Mouse (Mus musculus) heart, embryonic 16.5 days (tissue): ENCODE results near the gene Olfr108. TPM values are rescaled to one million over a fixed set of nuclear protein-coding genes. Genes with fewer than 3 reads are reported as not detected.

Experiments used
- ATAC-seq: fragments of 200-750 bp; cut with Nextera tagmentation; replicated peaks from 2 replicates; pipeline ENCODE4 v1.8.0; 2017; ENCODE audit warnings: moderate number of reproducible peaks; ENCODE audit not compliant: insufficient read depth, low FRiP score; ENCODE audit errors: extremely low read depth
- H3K27ac ChIP-seq: fragments of 300-500 bp; sonication (generic); 2 replicates; pipeline ENCODE4 v1.5.1; 2014; ENCODE audit warnings: mild to moderate bottlenecking, low read length, control low read depth, moderate library complexity
- H3K27me3 ChIP-seq: fragments of 300-500 bp; sonication (generic); 2 replicates; pipeline ENCODE4 v1.6.1; 2014; ENCODE audit warnings: low read length, mixed read lengths; ENCODE audit not compliant: control insufficient read depth, insufficient read depth
- H3K36me3 ChIP-seq: fragments of 300-500 bp; sonication (generic); 2 replicates; pipeline ENCODE4 v1.6.1; 2014; ENCODE audit not compliant: control insufficient read depth, insufficient read depth
- H3K4me1 ChIP-seq: fragments of 300-500 bp; sonication (generic); 2 replicates; pipeline ENCODE4 v1.6.1; 2014; ENCODE audit warnings: low read length, mixed read lengths; ENCODE audit not compliant: control insufficient read depth, insufficient read depth
- H3K4me2 ChIP-seq: fragments of 300-500 bp; sonication (generic); 2 replicates; pipeline ENCODE4 v1.6.1; 2014; ENCODE audit warnings: low read depth, mild to moderate bottlenecking, control low read depth, low read length
- H3K4me3 ChIP-seq: fragments of 300-500 bp; sonication (generic); 2 replicates; pipeline ENCODE4 v1.5.1; 2014; ENCODE audit warnings: mild to moderate bottlenecking, control low read depth, low read length
- H3K9ac ChIP-seq: fragments of 300-500 bp; sonication (generic); 2 replicates; pipeline ENCODE4 v1.6.1; 2014; ENCODE audit warnings: low read length, control low read depth
- H3K9me3 ChIP-seq: fragments of 300-500 bp; sonication (generic); replicated peaks from 2 replicates; pipeline ENCODE4 v1.6.1; 2016; ENCODE audit warnings: low read length; ENCODE audit not compliant: control insufficient read depth
- WGBS: fragments of 180-500 bp; shearing (Covaris S2); extraction: QIAGEN DNeasy Blood & Tissue Kit; methylation state at CpG from one replicate; pipeline ENCODE4 v1.1.7; 2014; 5-methylcytosine and 5-hydroxymethylcytosine counted together
- polyA plus RNA-seq: library from polyadenylated mRNA; unstranded; fragments of >200 nt; fragmentation: Nextera tagmentation; extraction: Ambion mirVana; gene quantifications from 2 replicates; pipeline ENCODE4 v1.2.1, GENCODE M21; 2015

Olfr108 gene
- polyA plus RNA-seq = not detected in 2 replicates

GRCm38 (mm10) chr17:37445180-37445579 is at the start of gene Olfr108:
Gene Olfr108 (plus strand): TSS chr17:37445480.
- Histone ChIP-seq H3K4me1 (no peaks in the 10 kb centered on the region), H3K27me3 (no peaks in the 10 kb centered on the region), H3K36me3 (no peaks in the 10 kb centered on the region), H3K4me2 (no peak within 1 kb of the TSS), H3K27ac (no peak within 1 kb of the TSS), H3K4me3 (no peak within 1 kb of the TSS), H3K9me3 (0 out of 2 replicates have a peak, but pooled peaks cover 2% of the 10 kb centered on the region), H3K9ac (no peak within 1 kb of the TSS)
- ATAC-seq = no peak
- 82% methylated on average over 1 of the region's 1 CpGs for WGBS

- Histone ChIP-seq H3K4me3 (no peak within 1 kb of the TSS), H3K27ac (no peak within 1 kb of the TSS), H3K4me1 (no peaks in the 10 kb centered on the region), H3K36me3 (no peaks in the 10 kb centered on the region), H3K9me3 (no peaks in the 10 kb centered on the region), H3K27me3 (no peaks in the 10 kb centered on the region), H3K4me2 (no peak within 1 kb of the TSS), H3K9ac (no peak within 1 kb of the TSS)
- WGBS = 63% methylated on average over 3 of the region's 3 CpGs
- ATAC-seq = no peak
Measured at GRCm38 (mm10) chr17:37398926-37399325, 46.4 kb upstream of the Olfr108 start, which contains the start of gene Olfr107. Gene Olfr107 (plus strand): TSS chr17:37399226.

DNA sequence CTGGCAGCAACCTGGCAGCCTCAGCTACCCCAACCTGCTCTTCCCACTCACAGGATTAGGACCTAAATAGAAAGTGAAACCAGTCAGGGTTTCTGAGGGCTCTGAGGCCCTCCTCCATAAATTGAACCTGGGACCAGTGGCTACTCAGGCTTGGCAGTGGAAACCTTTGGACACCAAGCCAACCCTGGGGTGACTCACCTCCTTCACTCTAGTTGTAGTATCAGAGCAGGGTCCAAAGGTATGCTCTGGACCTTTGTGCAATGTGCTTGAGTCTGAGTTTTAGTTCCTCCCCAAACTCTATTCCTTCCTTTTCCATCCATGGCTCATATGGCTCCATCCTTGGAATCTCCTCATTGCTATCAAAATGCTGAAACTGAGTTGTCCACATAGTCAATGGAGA is 31.9 kb upstream of the Olfr108 start:
- Histone ChIP-seq H3K4me1 (no peaks in the 10 kb centered on the region), H3K4me2 (no peak overlapping the region), H3K4me3 (no peak overlapping the region), H3K9ac (no peak overlapping the region), H3K9me3 (peaks cover 7% of the 10 kb centered on the region; the same call in 1 of the 2 replicates), H3K27me3 (no peaks in the 10 kb centered on the region), H3K36me3 (no peaks in the 10 kb centered on the region), H3K27ac (no peak overlapping the region)
- no peak for ATAC-seq

DNA sequence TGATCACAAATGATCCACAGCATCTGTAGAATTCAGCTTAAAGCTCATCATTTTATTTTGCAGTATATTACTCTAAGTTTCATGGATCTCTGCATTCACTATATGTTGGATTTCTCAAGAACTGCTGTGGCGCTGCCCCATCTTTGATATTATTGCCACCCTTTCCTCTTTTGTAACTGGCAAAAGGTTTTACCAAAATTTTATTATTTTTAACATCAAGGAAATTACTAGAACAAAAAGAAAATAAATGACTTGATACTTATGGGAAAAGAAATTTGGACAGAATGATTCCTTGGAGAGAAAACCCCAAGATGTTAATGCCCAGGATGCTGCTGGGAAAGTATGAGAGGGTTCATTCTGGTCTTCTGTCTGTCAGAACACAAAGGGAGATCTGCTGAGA is 13.3 kb downstream of the Olfr108 start, which contains the start of gene Olfr109:
Gene Olfr109, plus strand, starts transcription at position 301 of the 400 bp plus-strand sequence.
- Histone ChIP-seq H3K36me3 (no peaks in the 10 kb centered on the region), H3K4me2 (no peak within 1 kb of the TSS), H3K4me1 (no peaks in the 10 kb centered on the region), H3K9me3 (no peaks in the 10 kb centered on the region), H3K27ac (no peak within 1 kb of the TSS), H3K9ac (no peak within 1 kb of the TSS), H3K4me3 (no peak within 1 kb of the TSS), H3K27me3 (no peaks in the 10 kb centered on the region)
- no peak for ATAC-seq
- WGBS = 87% methylated on average over 1 of the region's 1 CpGs

- no peak for ATAC-seq
- WGBS = 51% methylated on average over 2 of the region's 2 CpGs
- Histone ChIP-seq H3K4me3 (no peak within 1 kb of the TSS), H3K27me3 (no peaks in the 10 kb centered on the region), H3K9me3 (peaks cover 8% of the 10 kb centered on the region), H3K36me3 (no peaks in the 10 kb centered on the region), H3K4me1 (no peaks in the 10 kb centered on the region), H3K27ac (no peak within 1 kb of the TSS), H3K4me2 (no peak within 1 kb of the TSS), H3K9ac (no peak within 1 kb of the TSS)
Measured at GRCm38 (mm10) chr17:37483452-37483851, 38.2 kb downstream of the Olfr108 start, which contains the start of gene H2-M2. Gene H2-M2 (minus strand): TSS chr17:37483552.

GRCm38 (mm10) chr17:37491930-37492518 is 46.7 kb downstream of the Olfr108 start, which contains the start of gene Olfr110:
Gene Olfr110 (plus strand): TSS chr17:37492468.
- no peak within 1 kb of the TSS for H3K4me2 ChIP-seq
- no peak within 1 kb of the TSS for H3K4me3 ChIP-seq
- WGBS = 32% methylated on average over 1 of the region's 1 CpGs
- ATAC-seq = no peak
- no peaks in the 10 kb centered on the region for H3K4me1 ChIP-seq
- no peak within 1 kb of the TSS for H3K27ac ChIP-seq
- H3K9me3 ChIP-seq = 0 out of 2 replicates have a peak, but pooled peaks cover 3% of the 10 kb centered on the region
- no peaks in the 10 kb centered on the region for H3K27me3 ChIP-seq
- no peaks in the 10 kb centered on the region for H3K36me3 ChIP-seq
- no peak within 1 kb of the TSS for H3K9ac ChIP-seq

Other genes starting within 250 kb of the Olfr108 start
- gene Olfr94, start 244.5 kb upstream of the Olfr108 start, polyA plus RNA-seq = not detected in 2 replicates
- gene Olfr95, start 232.4 kb upstream of the Olfr108 start, polyA plus RNA-seq = not detected in 2 replicates
- gene Olfr96, start 225.3 kb upstream of the Olfr108 start, polyA plus RNA-seq = not detected in 2 replicates
- not detected in 2 replicates for gene Olfr97, start 208.2 kb upstream of the Olfr108 start, polyA plus RNA-seq
- gene Olfr98, start 181.7 kb upstream of the Olfr108 start, polyA plus RNA-seq = not detected in 2 replicates
- gene H2-M3, start 175.3 kb upstream of the Olfr108 start, polyA plus RNA-seq = 2.9 TPM in 2 replicates
- not detected in 2 replicates for gene Olfr99, start 162.0 kb upstream of the Olfr108 start, polyA plus RNA-seq
- not detected in 2 replicates for gene Olfr101, start 141.2 kb upstream of the Olfr108 start, polyA plus RNA-seq
- not detected in 2 replicates for gene Olfr102, start 128.4 kb upstream of the Olfr108 start, polyA plus RNA-seq
- not detected in 2 replicates for gene Olfr103, start 105.8 kb upstream of the Olfr108 start, polyA plus RNA-seq
- gene Olfr104-ps, start 85.9 kb upstream of the Olfr108 start, polyA plus RNA-seq = not detected in 2 replicates
- gene Olfr105-ps, start 66.4 kb upstream of the Olfr108 start, polyA plus RNA-seq = not detected in 2 replicates
- not detected in 2 replicates for gene Olfr106-ps, start 55.1 kb upstream of the Olfr108 start, polyA plus RNA-seq
- not detected in 2 replicates for gene Olfr107, start 46.3 kb upstream of the Olfr108 start, polyA plus RNA-seq
- not detected in 2 replicates for gene Olfr109, start 13.4 kb downstream of the Olfr108 start, polyA plus RNA-seq
- 0.30 and 0.46 TPM in 2 replicates for gene H2-M2, start 38.1 kb downstream of the Olfr108 start, polyA plus RNA-seq
- gene Olfr110, start 47.0 kb downstream of the Olfr108 start, polyA plus RNA-seq = not detected in 2 replicates
- gene Olfr111, start 62.5 kb downstream of the Olfr108 start, polyA plus RNA-seq = 0.17 TPM in 1 of 2 replicates, not detected in the other
- gene Olfr112, start 124.0 kb downstream of the Olfr108 start, polyA plus RNA-seq = not detected in 2 replicates
- not detected in 2 replicates for gene Olfr113, start 132.2 kb downstream of the Olfr108 start, polyA plus RNA-seq
- gene Olfr114, start 147.3 kb downstream of the Olfr108 start, polyA plus RNA-seq = not detected in 2 replicates
- gene Olfr115, start 181.6 kb downstream of the Olfr108 start, polyA plus RNA-seq = not detected in 2 replicates
- gene Olfr116, start 181.7 kb downstream of the Olfr108 start, polyA plus RNA-seq = not detected in 2 replicates
- not detected in 2 replicates for gene Olfr117, start 218.3 kb downstream of the Olfr108 start, polyA plus RNA-seq
- gene Olfr118, start 221.5 kb downstream of the Olfr108 start, polyA plus RNA-seq = not detected in 2 replicates